Mouse (Mus musculus): Measurements from ENCODE around the gene Ubn2.

GRCm38 (mm10) chr6:38453049-38453448, 19.3 kb downstream of the Ubn2 start:
- TF ChIP-seq MYOD1 (IDR thresholded peaks at IDR 0.05; ENCODE audit: control insufficient read depth, insufficient read length, low read depth) (no peak), CTCF (IDR thresholded peaks at IDR 0.05; ENCODE audit: control insufficient read depth, insufficient read depth, insufficient read length) (no peak), CEBPB (IDR thresholded peaks at IDR 0.05; ENCODE audit: low read depth) (no peak), MAX (IDR thresholded peaks at IDR 0.05) (no peak)

Measured in C2C12 (cell line).